Mouse (Mus musculus): Measurements from ENCODE around the gene Sgpl1.

GRCm38 (mm10) chr10:61179927-61180326, 32.4 kb upstream of the Sgpl1 start:
- TF ChIP-seq CTCF (IDR thresholded peaks at IDR 0.05; ENCODE audit: insufficient read depth, low read depth, low read length): no peak
- TF ChIP-seq POLR2A (IDR thresholded peaks at IDR 0.05; ENCODE audit: insufficient read depth, low read depth, low read length): no peak
